Comparison of ENCODE assay signal across 9 mouse cellular contexts in the genomic region with DNA sequence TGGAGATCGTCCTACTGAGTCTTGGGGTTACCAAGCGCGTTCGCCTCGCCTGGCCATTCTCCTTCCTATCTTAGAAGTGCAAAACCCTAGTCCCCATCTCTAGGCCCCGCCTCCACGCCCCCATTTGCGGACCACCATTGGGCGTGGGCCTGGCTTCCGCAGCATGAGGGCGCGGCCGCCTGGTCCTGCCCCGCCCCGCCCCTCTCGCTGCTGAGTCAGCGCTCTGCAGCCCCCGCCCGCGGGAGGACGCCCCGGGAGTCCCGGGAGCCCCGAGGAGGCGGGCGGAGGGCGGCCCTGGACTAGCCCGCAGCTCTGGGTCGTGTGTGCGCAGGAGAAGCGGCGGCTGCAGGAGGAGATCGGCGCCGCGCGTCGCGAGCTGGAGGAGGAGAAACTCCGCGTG. TPM values are rescaled to one million over a fixed set of nuclear protein-coding genes. Genes with fewer than 3 reads are reported as not detected.
DNase-seq lines count a peak whose midpoint lies in the region; ATAC-seq and TF ChIP-seq lines count a peak whose summit lies in the region.
"Had no signal": no experiment of that assay in that cellular context is flagged by ENCODE, and none has a peak within 500 bp of the region (broad histone marks: within the 10 kb centered on the region; RNA-seq: fewer than 3 reads in every experiment).

No protein-coding gene starts in this region.

- H3K9ac ChIP-seq in forebrain, postnatal 0 days, result peak overlapping the region; percentile 55
- H3K9ac ChIP-seq in limb, embryonic 11.5 days (ENCODE audit: low read length), result 0 out of 2 replicates have a peak overlapping the region, but pooled peaks have one; percentile 9
- H3K9ac ChIP-seq in midbrain, postnatal 0 days (replicated peaks; ENCODE audit: low read length, poor library complexity, severe bottlenecking), result peak overlapping the region; percentile 77

- H3K27me3 ChIP-seq in forebrain, postnatal 0 days (ENCODE audit: insufficient read depth, low read length), result peaks cover 8% of the 10 kb centered on the region
- peaks cover 36% of the 10 kb centered on the region for H3K27me3 ChIP-seq in limb, embryonic 11.5 days (ENCODE audit: control insufficient read depth, insufficient read depth, low read length)
- peaks cover 29% of the 10 kb centered on the region; the same call in 1 of the 2 replicates for H3K27me3 ChIP-seq in midbrain, postnatal 0 days (ENCODE audit: insufficient read depth, low read length)

- 1% methylated on average over 41 of the region's 41 CpGs for WGBS in forebrain, postnatal 0 days
- WGBS in limb, embryonic 11.5 days, result under 1% methylated on average over 41 of the region's 41 CpGs
- WGBS in midbrain, postnatal 0 days, result under 1% methylated on average over 36 of the region's 41 CpGs

- ATAC-seq in forebrain, postnatal 0 days, result peak; percentile 81
- ATAC-seq in limb, embryonic 11.5 days (ENCODE audit: insufficient number of reproducible peaks, low FRiP score, low TSS enrichment, low read depth), result peak; percentile 72
- ATAC-seq in midbrain, postnatal 0 days (ENCODE audit: low FRiP score), result peak; percentile 42

- H3K4me2 ChIP-seq in forebrain, postnatal 0 days (ENCODE audit: low read depth), result peak overlapping the region; percentile 86
- peak overlapping the region; percentile 75 for H3K4me2 ChIP-seq in limb, embryonic 11.5 days (ENCODE audit: low read depth, severe bottlenecking)
- H3K4me2 ChIP-seq in midbrain, postnatal 0 days (ENCODE audit: low read depth, low read length, poor library complexity, severe bottlenecking), result peak overlapping the region; percentile 91

- peak overlapping the region; percentile 59 for H3K4me3 ChIP-seq in layer of hippocampus, adult 2 months
- peak overlapping the region; percentile 48 for H3K4me3 ChIP-seq in forebrain, postnatal 0 days (ENCODE audit: low read depth, low read length)
- peak overlapping the region; percentile 41 for H3K4me3 ChIP-seq in limb, embryonic 11.5 days (ENCODE audit: low read depth, low read length)
- peak overlapping the region; percentile 57 for H3K4me3 ChIP-seq in midbrain, postnatal 0 days (ENCODE audit: low read depth, low read length)

- no peaks in the 10 kb centered on the region for H3K9me3 ChIP-seq in forebrain, postnatal 0 days (ENCODE audit: low read length)
- H3K9me3 ChIP-seq in limb, embryonic 11.5 days (ENCODE audit: control insufficient read depth, low read length), result no peaks in the 10 kb centered on the region
- no peaks in the 10 kb centered on the region for H3K9me3 ChIP-seq in midbrain, postnatal 0 days (ENCODE audit: low read length)

- no peak for TF ChIP-seq CTCF in layer of hippocampus, adult 2 months (conservative IDR thresholded peaks at IDR 0.05)
- no peak for TF ChIP-seq CTCF in forebrain, postnatal 0 days (IDR thresholded peaks at IDR 0.05; ENCODE audit: low read depth)
- no peak for TF ChIP-seq CTCF in midbrain, postnatal 0 days (IDR thresholded peaks at IDR 0.05)

- no peak overlapping the region; the same call in 1 of the 2 replicates for H3K27ac ChIP-seq in layer of hippocampus, adult 2 months
- no peak overlapping the region for H3K27ac ChIP-seq in forebrain, postnatal 0 days (ENCODE audit: low read depth, low read length)
- no peak overlapping the region for H3K27ac ChIP-seq in limb, embryonic 11.5 days (replicated peaks; ENCODE audit: low read depth, low read length)
- H3K27ac ChIP-seq in midbrain, postnatal 0 days (ENCODE audit: low read depth, low read length), result no peak overlapping the region

- H3K36me3 ChIP-seq in forebrain, postnatal 0 days (ENCODE audit: insufficient read depth), result no peaks in the 10 kb centered on the region
- H3K36me3 ChIP-seq in limb, embryonic 11.5 days (ENCODE audit: control insufficient read depth, insufficient read depth, low read length), result no peaks in the 10 kb centered on the region
- no peaks in the 10 kb centered on the region for H3K36me3 ChIP-seq in midbrain, postnatal 0 days (ENCODE audit: insufficient read depth, low read length)

- no peaks in the 10 kb centered on the region for H3K4me1 ChIP-seq in forebrain, postnatal 0 days (ENCODE audit: insufficient read depth)
- H3K4me1 ChIP-seq in limb, embryonic 11.5 days (ENCODE audit: control insufficient read depth, insufficient read depth, low read length), result 0 out of 2 replicates have a peak, but pooled peaks cover 9% of the 10 kb centered on the region
- H3K4me1 ChIP-seq in midbrain, postnatal 0 days (ENCODE audit: insufficient read depth, low read length), result no peaks in the 10 kb centered on the region

- peak in 1 of 2 experiments; percentile 27 for DNase-seq in layer of hippocampus, adult 2 months (ENCODE audit: low spot score in 2 of 2)
- DNase-seq in layer of hippocampus, postnatal 25 days (ENCODE audit: extremely low spot score in 1 of 2, low spot score in 1 of 2), result no peak
- DNase-seq in adrenal gland, postnatal 14 days, result peak; percentile 73
- DNase-seq in forebrain, postnatal 0 days, result peak; percentile 72
- peak; percentile 76 for DNase-seq in limb, embryonic 11.5 days (ENCODE audit: low spot score)
- peak; percentile 55 for DNase-seq in midbrain, postnatal 0 days (ENCODE audit: low spot score)
- peak; percentile 65 to 78 for DNase-seq in thymus, postnatal 10 days (ENCODE audit: low spot score in 2 of 2)
- no peak for DNase-seq in left cerebral cortex, adult 8-10 months (ENCODE audit: low spot score in 2 of 2)

RNA-seq across cellular contexts. Expression of a gene that starts 4.6 kb away (rescaled TPM):
- total RNA-seq in layer of hippocampus, adult 2 months (2021), result 1 to 10 TPM; 2.8 TPM
- total RNA-seq in layer of hippocampus, postnatal 25 days (2021), result 1 to 10 TPM; 2.7 to 2.9 TPM
- 0.38 and 0.52 TPM in 2 replicates for total RNA-seq in adrenal gland, postnatal 14 days (2021)
- 2.7 and 5.4 TPM in 2 replicates for total RNA-seq in forebrain, postnatal 0 days (2014; rRNA removed)
- polyA plus RNA-seq in forebrain, postnatal 0 days (2015; fragmentation: Nextera tagmentation; extraction: Ambion mirVana), result 2.8 and 4.3 TPM in 2 replicates
- polyA plus RNA-seq in limb, embryonic 11.5 days (2014; fragmentation: Nextera tagmentation; extraction: Ambion mirVana), result 1.1 and 2.1 TPM in 2 replicates
- 5.1 and 8.0 TPM in 2 replicates for total RNA-seq in midbrain, postnatal 0 days (2014; rRNA removed)
- polyA plus RNA-seq in midbrain, postnatal 0 days (2015; fragmentation: Nextera tagmentation; extraction: Ambion mirVana), result 4.4 and 4.9 TPM in 2 replicates
- 1 to 10 TPM; 1.5 to 4.5 (median 2.3) TPM for total RNA-seq in left cerebral cortex, adult 8-10 months (2022)
- total RNA-seq: liver, adult 2 months had no signal
- polyA plus RNA-seq: liver, adult 2 months had no signal

RNA-seq across cellular contexts. Expression of a gene that starts 13.9 kb away (rescaled TPM):
- total RNA-seq in layer of hippocampus, adult 2 months (2021), result 1 to 10 TPM in 1 of 2 experiments, not detected in 1; 1.1 TPM
- total RNA-seq in layer of hippocampus, postnatal 25 days (2021), result 1 to 10 TPM; 1.9 to 2.3 TPM
- not detected in 2 replicates for total RNA-seq in adrenal gland, postnatal 14 days (2021)
- not detected in 2 replicates for total RNA-seq in forebrain, postnatal 0 days (2014; rRNA removed)
- 0.38 and 1.2 TPM in 2 replicates for polyA plus RNA-seq in forebrain, postnatal 0 days (2015; fragmentation: Nextera tagmentation; extraction: Ambion mirVana)
- 0.18 and 0.35 TPM in 2 replicates for polyA plus RNA-seq in limb, embryonic 11.5 days (2014; fragmentation: Nextera tagmentation; extraction: Ambion mirVana)
- 0.66 TPM in 1 of 2 replicates, not detected in the other for total RNA-seq in midbrain, postnatal 0 days (2014; rRNA removed)
- 0.43 and 1.5 TPM in 2 replicates for polyA plus RNA-seq in midbrain, postnatal 0 days (2015; fragmentation: Nextera tagmentation; extraction: Ambion mirVana)
- total RNA-seq in left cerebral cortex, adult 8-10 months (2022), result 1 to 10 TPM in 3 of 4 experiments, under 1 TPM in 1; 0.37 to 2.6 (median 1.5) TPM

RNA-seq across cellular contexts. Expression of a gene that starts 16.5 kb away (rescaled TPM):
- total RNA-seq in layer of hippocampus, adult 2 months (2021), result 1 to 10 TPM; 2.0 TPM
- 1 to 10 TPM; 2.0 to 2.4 TPM for total RNA-seq in layer of hippocampus, postnatal 25 days (2021)
- total RNA-seq in adrenal gland, postnatal 14 days (2021), result 2.3 and 12.2 TPM in 2 replicates
- total RNA-seq in forebrain, postnatal 0 days (2014; rRNA removed), result 0.31 and 0.86 TPM in 2 replicates
- 0.29 and 0.45 TPM in 2 replicates for polyA plus RNA-seq in forebrain, postnatal 0 days (2015; fragmentation: Nextera tagmentation; extraction: Ambion mirVana)
- polyA plus RNA-seq in limb, embryonic 11.5 days (2014; fragmentation: Nextera tagmentation; extraction: Ambion mirVana), result 0.20 and 0.27 TPM in 2 replicates
- total RNA-seq in midbrain, postnatal 0 days (2014; rRNA removed), result 0.71 and 1.1 TPM in 2 replicates
- polyA plus RNA-seq in midbrain, postnatal 0 days (2015; fragmentation: Nextera tagmentation; extraction: Ambion mirVana), result 0.21 and 0.29 TPM in 2 replicates
- total RNA-seq in left cerebral cortex, adult 8-10 months (2022), result under 1 TPM; 0.36 to 0.57 (median 0.47) TPM

RNA-seq across cellular contexts. Expression of a gene that starts 18.9 kb away (rescaled TPM):
- total RNA-seq in layer of hippocampus, adult 2 months (2021), result not detected
- total RNA-seq in layer of hippocampus, postnatal 25 days (2021), result not detected
- total RNA-seq in adrenal gland, postnatal 14 days (2021), result 0.64 TPM in 1 of 2 replicates, not detected in the other
- total RNA-seq in forebrain, postnatal 0 days (2014; rRNA removed), result 0.33 TPM in 1 of 2 replicates, not detected in the other
- polyA plus RNA-seq in forebrain, postnatal 0 days (2015; fragmentation: Nextera tagmentation; extraction: Ambion mirVana), result not detected in 2 replicates
- not detected in 2 replicates for polyA plus RNA-seq in limb, embryonic 11.5 days (2014; fragmentation: Nextera tagmentation; extraction: Ambion mirVana)
- 2.3 and 2.7 TPM in 2 replicates for total RNA-seq in midbrain, postnatal 0 days (2014; rRNA removed)
- polyA plus RNA-seq in midbrain, postnatal 0 days (2015; fragmentation: Nextera tagmentation; extraction: Ambion mirVana), result 1.3 and 2.3 TPM in 2 replicates
- total RNA-seq in left cerebral cortex, adult 8-10 months (2022), result not detected
- total RNA-seq: liver, adult 2 months had no signal
- polyA plus RNA-seq: liver, adult 2 months had no signal

RNA-seq across cellular contexts. Expression of a gene that starts 24.6 kb away (rescaled TPM):
- total RNA-seq in layer of hippocampus, adult 2 months (2021), result under 1 TPM; 0.66 to 0.82 TPM
- total RNA-seq in layer of hippocampus, postnatal 25 days (2021), result under 1 TPM; 0.20 to 0.33 TPM
- total RNA-seq in adrenal gland, postnatal 14 days (2021), result 0.56 and 0.83 TPM in 2 replicates
- 0.15 and 0.81 TPM in 2 replicates for total RNA-seq in forebrain, postnatal 0 days (2014; rRNA removed)
- 0.36 and 0.86 TPM in 2 replicates for polyA plus RNA-seq in forebrain, postnatal 0 days (2015; fragmentation: Nextera tagmentation; extraction: Ambion mirVana)
- 1.2 and 1.5 TPM in 2 replicates for polyA plus RNA-seq in limb, embryonic 11.5 days (2014; fragmentation: Nextera tagmentation; extraction: Ambion mirVana)
- 1.2 TPM in 1 of 2 replicates, not detected in the other for total RNA-seq in midbrain, postnatal 0 days (2014; rRNA removed)
- 0.58 and 0.69 TPM in 2 replicates for polyA plus RNA-seq in midbrain, postnatal 0 days (2015; fragmentation: Nextera tagmentation; extraction: Ambion mirVana)
- total RNA-seq in left cerebral cortex, adult 8-10 months (2022), result under 1 TPM; 0.34 to 0.77 (median 0.48) TPM

Comparison
In these comparisons a context has a peak if more than half of its experiments do, and no peak if none do; other contexts are left out.
1. DNase-seq: peak in adrenal gland, postnatal 14 days (single experiment), forebrain, postnatal 0 days (single experiment), limb, embryonic 11.5 days (single experiment), midbrain, postnatal 0 days (single experiment) and thymus, postnatal 10 days (2 of 2); none in layer of hippocampus, postnatal 25 days (0 of 2) and left cerebral cortex, adult 8-10 months (0 of 2).
2. H3K9ac ChIP-seq: peak in every context shown above with its lines; median percentile 77 in midbrain, postnatal 0 days; 55 in forebrain, postnatal 0 days; 9 in limb, embryonic 11.5 days.
3. Peak in every context shown above with its lines, with median percentiles within 50 percentile points of each other: H3K4me3 ChIP-seq, ATAC-seq and H3K4me2 ChIP-seq.